ENCODE assay signal across 9 mouse cellular contexts in genomic region chrX:73672031-73672431, GRCm38 (mm10). TPM values are rescaled to one million over a fixed set of nuclear protein-coding genes. Genes with fewer than 3 reads are reported as not detected.
DNase-seq lines count a peak whose midpoint lies in the region; ATAC-seq and TF ChIP-seq lines count a peak whose summit lies in the region.
"Had no signal": no experiment of that assay in that cellular context is flagged by ENCODE, and none has a peak within 500 bp of the region (broad histone marks: within the 10 kb centered on the region; RNA-seq: fewer than 3 reads in every experiment).

No protein-coding gene starts in this region.

- no peak overlapping the region for H3K9ac ChIP-seq in hindbrain, postnatal 0 days (replicated peaks; ENCODE audit: low read length)
- no peak overlapping the region for H3K9ac ChIP-seq in limb, embryonic 11.5 days (ENCODE audit: low read length)
- H3K9ac ChIP-seq in midbrain, embryonic 12.5 days (replicated peaks) = no peak overlapping the region
- H3K9ac ChIP-seq in stomach, postnatal 0 days (ENCODE audit: low read length) = no peak overlapping the region

- 60% methylated on average over 4 of the region's 4 CpGs for WGBS in hindbrain, postnatal 0 days
- WGBS in limb, embryonic 11.5 days = 66% methylated on average over 4 of the region's 4 CpGs
- 55% methylated on average over 4 of the region's 4 CpGs for WGBS in midbrain, embryonic 12.5 days
- 61% methylated on average over 4 of the region's 4 CpGs for WGBS in stomach, postnatal 0 days

- no peaks in the 10 kb centered on the region for H3K36me3 ChIP-seq in hindbrain, postnatal 0 days (ENCODE audit: insufficient read depth, low read length)
- no peaks in the 10 kb centered on the region for H3K36me3 ChIP-seq in limb, embryonic 11.5 days (ENCODE audit: control insufficient read depth, insufficient read depth, low read length)
- 0 out of 2 replicates have a peak, but pooled peaks cover 8% of the 10 kb centered on the region for H3K36me3 ChIP-seq in midbrain, embryonic 12.5 days
- H3K36me3 ChIP-seq in stomach, postnatal 0 days (ENCODE audit: control insufficient read depth, insufficient read depth, low read length) = no peaks in the 10 kb centered on the region
- H3K36me3 ChIP-seq: embryonic facial prominence, embryonic 12.5 days had no signal

- H3K4me3 ChIP-seq in layer of hippocampus, adult 2 months = no peak overlapping the region; the same call in 1 of the 2 replicates
- H3K4me3 ChIP-seq in hindbrain, postnatal 0 days (ENCODE audit: low read length) = no peak overlapping the region
- H3K4me3 ChIP-seq in limb, embryonic 11.5 days (ENCODE audit: low read depth, low read length) = no peak overlapping the region
- no peak overlapping the region for H3K4me3 ChIP-seq in midbrain, embryonic 12.5 days
- H3K4me3 ChIP-seq in stomach, postnatal 0 days (ENCODE audit: low read depth, low read length) = no peak overlapping the region

- peak; percentile 35 for DNase-seq in layer of hippocampus, adult 2 months (ENCODE audit: low spot score in 2 of 2)
- no peak for DNase-seq in layer of hippocampus, postnatal 25 days (ENCODE audit: extremely low spot score in 1 of 2, low spot score in 1 of 2)
- DNase-seq in adrenal gland, postnatal 36 days = peak; percentile 52 to 77
- DNase-seq in fibroblast of lung, adult 2 months (ENCODE audit: low read depth) = peak; percentile 26
- DNase-seq in hindbrain, postnatal 0 days (ENCODE audit: low spot score) = peak; percentile 63
- peak; percentile 70 for DNase-seq in limb, embryonic 11.5 days (ENCODE audit: low spot score)
- DNase-seq in stomach, postnatal 0 days (ENCODE audit: low spot score) = peak; percentile 61

- H3K4me1 ChIP-seq in hindbrain, postnatal 0 days (ENCODE audit: insufficient read depth, low read length) = no peaks in the 10 kb centered on the region
- H3K4me1 ChIP-seq in limb, embryonic 11.5 days (ENCODE audit: control insufficient read depth, insufficient read depth, low read length) = no peaks in the 10 kb centered on the region
- peaks cover 19% of the 10 kb centered on the region for H3K4me1 ChIP-seq in midbrain, embryonic 12.5 days
- H3K4me1 ChIP-seq in stomach, postnatal 0 days (replicated peaks; ENCODE audit: control insufficient read depth, insufficient read depth) = no peaks in the 10 kb centered on the region

- H3K4me2 ChIP-seq in hindbrain, postnatal 0 days (ENCODE audit: low read depth, low read length) = peak overlapping the region; percentile 65; the same call in 1 of the 2 replicates
- no peak overlapping the region for H3K4me2 ChIP-seq in limb, embryonic 11.5 days (ENCODE audit: low read depth, severe bottlenecking)
- no peak overlapping the region for H3K4me2 ChIP-seq in midbrain, embryonic 12.5 days (replicated peaks)
- H3K4me2 ChIP-seq in stomach, postnatal 0 days (replicated peaks; ENCODE audit: low read depth) = no peak overlapping the region

- peak; percentile 76 for TF ChIP-seq CTCF in layer of hippocampus, adult 2 months (conservative IDR thresholded peaks at IDR 0.05)
- peak; percentile 64 for TF ChIP-seq CTCF in hindbrain, postnatal 0 days (IDR thresholded peaks at IDR 0.05; ENCODE audit: low read depth)
- TF ChIP-seq CTCF in stomach, postnatal 0 days (IDR thresholded peaks at IDR 0.05; ENCODE audit: low read depth) = peak; percentile 73

- no peaks in the 10 kb centered on the region for H3K27me3 ChIP-seq in hindbrain, postnatal 0 days (ENCODE audit: insufficient read depth, low read length)
- 0 out of 2 replicates have a peak, but pooled peaks cover 2% of the 10 kb centered on the region for H3K27me3 ChIP-seq in limb, embryonic 11.5 days (ENCODE audit: control insufficient read depth, insufficient read depth, low read length)
- H3K27me3 ChIP-seq in midbrain, embryonic 12.5 days = no peaks in the 10 kb centered on the region
- H3K27me3 ChIP-seq in stomach, postnatal 0 days (ENCODE audit: control insufficient read depth, insufficient read depth, low read length) = no peaks in the 10 kb centered on the region

- ATAC-seq in hindbrain, postnatal 0 days = peak; percentile 58
- peak; percentile 77 for ATAC-seq in limb, embryonic 11.5 days (ENCODE audit: insufficient number of reproducible peaks, low FRiP score, low TSS enrichment, low read depth)
- ATAC-seq in midbrain, embryonic 12.5 days (ENCODE audit: low FRiP score, low read depth) = peak; percentile 63
- ATAC-seq in stomach, postnatal 0 days (ENCODE audit: low FRiP score, low TSS enrichment) = peak; percentile 67

- TF ChIP-seq EP300 in stomach, postnatal 0 days (optimal IDR thresholded peaks at IDR 0.05) = no peak

- H3K27ac ChIP-seq in layer of hippocampus, adult 2 months = peak overlapping the region; percentile 18; the same call in 1 of the 2 replicates
- H3K27ac ChIP-seq in hindbrain, postnatal 0 days = no peak overlapping the region
- H3K27ac ChIP-seq in limb, embryonic 11.5 days (replicated peaks; ENCODE audit: low read depth, low read length) = no peak overlapping the region
- no peak overlapping the region for H3K27ac ChIP-seq in midbrain, embryonic 12.5 days (replicated peaks)
- no peak overlapping the region for H3K27ac ChIP-seq in stomach, postnatal 0 days (replicated peaks)
- H3K27ac ChIP-seq: embryonic facial prominence, embryonic 12.5 days had no signal

- H3K9me3 ChIP-seq in hindbrain, postnatal 0 days (ENCODE audit: low read length) = no peaks in the 10 kb centered on the region
- no peaks in the 10 kb centered on the region for H3K9me3 ChIP-seq in limb, embryonic 11.5 days (ENCODE audit: control insufficient read depth, low read length)
- no peaks in the 10 kb centered on the region for H3K9me3 ChIP-seq in midbrain, embryonic 12.5 days
- H3K9me3 ChIP-seq in stomach, postnatal 0 days (ENCODE audit: control insufficient read depth, low read length) = no peaks in the 10 kb centered on the region
- H3K9me3 ChIP-seq: embryonic facial prominence, embryonic 12.5 days had no signal

RNA-seq across cellular contexts. Expression of gene Slc6a8, which starts 0.9 kb away (rescaled TPM):
- 10 to 100 TPM; 95.0 to 95.5 TPM for total RNA-seq in layer of hippocampus, adult 2 months (2021)
- total RNA-seq in layer of hippocampus, postnatal 25 days (2021) = 100 to 1,000 TPM in 1 of 2 experiments, 10 to 100 TPM in 1; 88.3 to 110 TPM
- total RNA-seq in adrenal gland, postnatal 36 days (2021) = 100 to 1,000 TPM in 1 of 2 experiments, 10 to 100 TPM in 1; 62.6 to 126 TPM
- 60.6 and 61.1 TPM in 2 replicates for total RNA-seq in hindbrain, postnatal 0 days (2014; rRNA removed)
- 7.6 and 8.2 TPM in 2 replicates for polyA plus RNA-seq in hindbrain, postnatal 0 days (2015; fragmentation: Nextera tagmentation; extraction: Ambion mirVana)
- polyA plus RNA-seq in limb, embryonic 11.5 days (2014; fragmentation: Nextera tagmentation; extraction: Ambion mirVana) = 7.7 and 8.3 TPM in 2 replicates
- 7.3 and 7.7 TPM in 2 replicates for polyA plus RNA-seq in midbrain, embryonic 12.5 days (2016; fragmentation: Nextera tagmentation; extraction: Ambion mirVana)
- 7.5 and 9.2 TPM in 2 replicates for polyA plus RNA-seq in stomach, postnatal 0 days (2015; fragmentation: Nextera tagmentation; extraction: Ambion mirVana)

RNA-seq across cellular contexts. Expression of gene Pnck, which starts 12.1 kb away (rescaled TPM):
- 100 to 1,000 TPM; 113 to 125 TPM for total RNA-seq in layer of hippocampus, adult 2 months (2021)
- total RNA-seq in layer of hippocampus, postnatal 25 days (2021) = 100 to 1,000 TPM; 115 to 135 TPM
- 1 to 10 TPM; 6.9 to 7.0 TPM for total RNA-seq in adrenal gland, postnatal 36 days (2021)
- total RNA-seq in hindbrain, postnatal 0 days (2014; rRNA removed) = 109 and 116 TPM in 2 replicates
- polyA plus RNA-seq in hindbrain, postnatal 0 days (2015; fragmentation: Nextera tagmentation; extraction: Ambion mirVana) = 145 and 149 TPM in 2 replicates
- polyA plus RNA-seq in limb, embryonic 11.5 days (2014; fragmentation: Nextera tagmentation; extraction: Ambion mirVana) = 12.3 and 13.1 TPM in 2 replicates
- 26.2 and 30.0 TPM in 2 replicates for polyA plus RNA-seq in midbrain, embryonic 12.5 days (2016; fragmentation: Nextera tagmentation; extraction: Ambion mirVana)
- polyA plus RNA-seq in stomach, postnatal 0 days (2015; fragmentation: Nextera tagmentation; extraction: Ambion mirVana) = 19.3 and 24.5 TPM in 2 replicates

RNA-seq across cellular contexts. Expression of gene Dusp9, which starts 32.8 kb away (rescaled TPM):
- under 1 TPM; 0.20 to 0.25 TPM for total RNA-seq in layer of hippocampus, adult 2 months (2021)
- total RNA-seq in layer of hippocampus, postnatal 25 days (2021) = under 1 TPM; 0.47 to 0.54 TPM
- total RNA-seq in adrenal gland, postnatal 36 days (2021) = 1 to 10 TPM in 1 of 2 experiments, under 1 TPM in 1; 0.49 to 2.0 TPM
- total RNA-seq in hindbrain, postnatal 0 days (2014; rRNA removed) = 2.3 and 3.3 TPM in 2 replicates
- polyA plus RNA-seq in hindbrain, postnatal 0 days (2015; fragmentation: Nextera tagmentation; extraction: Ambion mirVana) = 1.1 and 1.3 TPM in 2 replicates
- 22.0 and 28.4 TPM in 2 replicates for polyA plus RNA-seq in limb, embryonic 11.5 days (2014; fragmentation: Nextera tagmentation; extraction: Ambion mirVana)
- 3.9 and 4.1 TPM in 2 replicates for polyA plus RNA-seq in midbrain, embryonic 12.5 days (2016; fragmentation: Nextera tagmentation; extraction: Ambion mirVana)
- polyA plus RNA-seq in stomach, postnatal 0 days (2015; fragmentation: Nextera tagmentation; extraction: Ambion mirVana) = 8.2 and 8.9 TPM in 2 replicates

RNA-seq across cellular contexts. Expression of gene Bcap31, which starts 43.9 kb away (rescaled TPM):
- 10 to 100 TPM; 72.3 to 77.8 TPM for total RNA-seq in layer of hippocampus, adult 2 months (2021)
- total RNA-seq in layer of hippocampus, postnatal 25 days (2021) = 10 to 100 TPM; 78.9 to 83.0 TPM
- 100 to 1,000 TPM; 278 to 286 TPM for total RNA-seq in adrenal gland, postnatal 36 days (2021)
- total RNA-seq in hindbrain, postnatal 0 days (2014; rRNA removed) = 50.1 and 50.6 TPM in 2 replicates
- polyA plus RNA-seq in hindbrain, postnatal 0 days (2015; fragmentation: Nextera tagmentation; extraction: Ambion mirVana) = 150 and 157 TPM in 2 replicates
- 162 and 164 TPM in 2 replicates for polyA plus RNA-seq in limb, embryonic 11.5 days (2014; fragmentation: Nextera tagmentation; extraction: Ambion mirVana)
- 117 and 119 TPM in 2 replicates for polyA plus RNA-seq in midbrain, embryonic 12.5 days (2016; fragmentation: Nextera tagmentation; extraction: Ambion mirVana)
- 270 and 283 TPM in 2 replicates for polyA plus RNA-seq in stomach, postnatal 0 days (2015; fragmentation: Nextera tagmentation; extraction: Ambion mirVana)

RNA-seq across cellular contexts. Expression of gene Abcd1, which starts 44.4 kb away (rescaled TPM):
- 10 to 100 TPM; 11.2 to 11.8 TPM for total RNA-seq in layer of hippocampus, adult 2 months (2021)
- 10 to 100 TPM; 11.3 to 13.9 TPM for total RNA-seq in layer of hippocampus, postnatal 25 days (2021)
- 10 to 100 TPM; 21.6 to 31.5 TPM for total RNA-seq in adrenal gland, postnatal 36 days (2021)
- 16.6 and 18.0 TPM in 2 replicates for total RNA-seq in hindbrain, postnatal 0 days (2014; rRNA removed)
- 8.4 and 8.5 TPM in 2 replicates for polyA plus RNA-seq in hindbrain, postnatal 0 days (2015; fragmentation: Nextera tagmentation; extraction: Ambion mirVana)
- 8.5 and 10.0 TPM in 2 replicates for polyA plus RNA-seq in limb, embryonic 11.5 days (2014; fragmentation: Nextera tagmentation; extraction: Ambion mirVana)
- 10.2 and 13.7 TPM in 2 replicates for polyA plus RNA-seq in midbrain, embryonic 12.5 days (2016; fragmentation: Nextera tagmentation; extraction: Ambion mirVana)
- polyA plus RNA-seq in stomach, postnatal 0 days (2015; fragmentation: Nextera tagmentation; extraction: Ambion mirVana) = 9.3 and 9.4 TPM in 2 replicates

Comparison
In these comparisons a context has a peak if more than half of its experiments do, and no peak if none do; other contexts are left out.
1. DNase-seq: peak in layer of hippocampus, adult 2 months (2 of 2), adrenal gland, postnatal 36 days (2 of 2), fibroblast of lung, adult 2 months (single experiment), hindbrain, postnatal 0 days (single experiment), limb, embryonic 11.5 days (single experiment) and stomach, postnatal 0 days (single experiment); none in layer of hippocampus, postnatal 25 days (0 of 2).
2. RNA of gene Pnck, which starts 12.1 kb away (total RNA-seq): 115 to 135 TPM in layer of hippocampus, postnatal 25 days, 113 to 125 TPM in layer of hippocampus, adult 2 months and 109 to 116 TPM in hindbrain, postnatal 0 days; 6.9 to 7.0 TPM in adrenal gland, postnatal 36 days; every median in the first group is over 10 times any median in the second.
3. Peak in every context shown above with its lines, with median percentiles within 50 percentile points of each other: CTCF ChIP-seq and ATAC-seq.